In genomic region chr14:36937080-36937878, GRCm38 (mm10) we compare ENCODE assay signal across 9 mouse cellular contexts. TPM values are rescaled to one million over a fixed set of nuclear protein-coding genes. Genes with fewer than 3 reads are reported as not detected.
DNase-seq lines count a peak whose midpoint lies in the region; ATAC-seq lines count a peak whose summit lies in the region.
"Had no signal": no experiment of that assay in that cellular context is flagged by ENCODE, and none has a peak within 500 bp of the region (broad histone marks: within the 10 kb centered on the region; RNA-seq: fewer than 3 reads in every experiment).

No protein-coding gene starts in this region.

- H3K36me3 ChIP-seq in hindbrain, embryonic 16.5 days (ENCODE audit: control insufficient read depth, insufficient read depth, low read length): peaks cover 11% of the 10 kb centered on the region

- ATAC-seq in common myeloid progenitor, adult 5-6 weeks (replicated peaks; ENCODE audit: low read depth, poor library complexity, severe bottlenecking): peak; percentile 84
- ATAC-seq in hindbrain, embryonic 16.5 days: peak; percentile 60; the same call in 1 of the 2 replicates

- H3K4me1 ChIP-seq in hindbrain, embryonic 16.5 days (ENCODE audit: control insufficient read depth, insufficient read depth, low read depth, low read length): no peaks in the 10 kb centered on the region

- H3K4me3 ChIP-seq in hindbrain, embryonic 16.5 days (ENCODE audit: low read length): no peak overlapping the region
- H3K4me3 ChIP-seq: myocyte had no signal

- H3K9ac ChIP-seq in hindbrain, embryonic 16.5 days (ENCODE audit: low read depth, low read length): no peak overlapping the region

- no peak overlapping the region for H3K27ac ChIP-seq in hindbrain, embryonic 16.5 days (ENCODE audit: low read depth, low read length)

- no peaks in the 10 kb centered on the region for H3K9me3 ChIP-seq in hindbrain, embryonic 16.5 days (ENCODE audit: control insufficient read depth, low read length)

- 72% methylated on average over 7 of the region's 7 CpGs for WGBS in hindbrain, embryonic 16.5 days

- DNase-seq in gastrocnemius, adult 18-20 months (ENCODE audit: low spot score): peak; percentile 56
- no peak for DNase-seq in gastrocnemius, postnatal 36 days
- DNase-seq in right cerebral cortex, postnatal 14 days: peak; percentile 22
- DNase-seq in right cerebral cortex, postnatal 36 days (ENCODE audit: low spot score in 2 of 2): no peak
- DNase-seq in lung, postnatal 25 days (ENCODE audit: low spot score): peak; percentile 46
- DNase-seq in skeletal muscle tissue, adult 2 months (ENCODE audit: low read depth, low spot score): peak; percentile 30

- intact Hi-C loops in gastrocnemius, postnatal 36 days (cut with DNase I): no loop called here

- H3K4me2 ChIP-seq in hindbrain, embryonic 16.5 days (ENCODE audit: low read length): no peak overlapping the region

- no peaks in the 10 kb centered on the region for H3K27me3 ChIP-seq in hindbrain, embryonic 16.5 days (replicated peaks; ENCODE audit: control insufficient read depth, insufficient read depth, low read length)

RNA-seq across cellular contexts. Expression of gene Ccser2, which starts 31.3 kb away (rescaled TPM):
- 10 to 100 TPM; 63.3 to 72.8 TPM for total RNA-seq in gastrocnemius, adult 18-20 months (2021)
- 10 to 100 TPM; 61.2 to 63.1 TPM for total RNA-seq in gastrocnemius, postnatal 36 days (2021)
- 11.9 and 13.7 TPM in 2 replicates for total RNA-seq in common myeloid progenitor, adult 5-6 weeks (2017)
- 104 and 108 TPM in 2 replicates for polyA plus RNA-seq in hindbrain, embryonic 16.5 days (2015; fragmentation: Nextera tagmentation; extraction: Ambion mirVana)

Comparison
In these comparisons a context has a peak if more than half of its experiments do, and no peak if none do; other contexts are left out.
1. DNase-seq: peak in gastrocnemius, adult 18-20 months (single experiment), right cerebral cortex, postnatal 14 days (single experiment), lung, postnatal 25 days (single experiment) and skeletal muscle tissue, adult 2 months (single experiment); none in gastrocnemius, postnatal 36 days (0 of 2) and right cerebral cortex, postnatal 36 days (0 of 2).